Mouse (Mus musculus) stomach, postnatal 0 days (tissue): ENCODE data around the gene Wfdc10.

Experiments used
- CTCF ChIP-seq: IDR thresholded peaks from 2 replicates; pipeline ENCODE4 v1.5.1; 2016; ENCODE audit warnings: antibody characterized with exemption, low read depth, mild to moderate bottlenecking, moderate library complexity
- EP300 ChIP-seq: optimal IDR thresholded peaks from 2 replicates; pipeline ENCODE3; 2016; ENCODE audit warnings: antibody characterized with exemption

GRCm38 (mm10) chr2:164670938-164671337, 15.1 kb downstream of the Wfdc10 start:
- TF ChIP-seq CTCF (no peak), EP300 (no peak)
